Comparison of ENCODE assay signal across 12 mouse cellular contexts in genomic region chr19:47248906-47249568, GRCm38 (mm10).
DNase-seq lines count a peak whose midpoint lies in the region; ATAC-seq lines count a peak whose summit lies in the region.
"Had no signal": no experiment of that assay in that cellular context is flagged by ENCODE, and none has a peak within 500 bp of the region (broad histone marks: within the 10 kb centered on the region; RNA-seq: fewer than 3 reads in every experiment).

No protein-coding gene starts in this region.

- H3K4me3 ChIP-seq in embryonic facial prominence, embryonic 13.5 days, result no peak overlapping the region
- no peak overlapping the region for H3K4me3 ChIP-seq in limb, embryonic 15.5 days
- H3K4me3 ChIP-seq: erythroblast, embryonic 14.5 days had no signal

- no peak overlapping the region for H3K27ac ChIP-seq in embryonic facial prominence, embryonic 13.5 days
- peak overlapping the region; percentile 57 for H3K27ac ChIP-seq in limb, embryonic 15.5 days

- H3K4me1 ChIP-seq in embryonic facial prominence, embryonic 13.5 days, result peaks cover 21% of the 10 kb centered on the region
- peaks cover 25% of the 10 kb centered on the region for H3K4me1 ChIP-seq in limb, embryonic 15.5 days

- no peaks in the 10 kb centered on the region for H3K9me3 ChIP-seq in embryonic facial prominence, embryonic 13.5 days
- H3K9me3 ChIP-seq in limb, embryonic 15.5 days, result no peaks in the 10 kb centered on the region

- WGBS in embryonic facial prominence, embryonic 13.5 days, result 63% methylated on average over 16 of the region's 16 CpGs
- 56% methylated on average over 16 of the region's 16 CpGs for WGBS in limb, embryonic 15.5 days

- H3K36me3 ChIP-seq in embryonic facial prominence, embryonic 13.5 days, result no peaks in the 10 kb centered on the region
- H3K36me3 ChIP-seq in limb, embryonic 15.5 days, result no peaks in the 10 kb centered on the region

- DNase-seq in kidney, adult 11 months, result peak; percentile 52
- no peak for DNase-seq in kidney, postnatal 4 days
- DNase-seq in kidney, adult 18-20 months, result peak; percentile 28
- DNase-seq in urinary bladder, postnatal 10 days (ENCODE audit: low spot score), result no peak
- no peak for DNase-seq in spleen, postnatal 36 days (ENCODE audit: low spot score in 2 of 2)
- DNase-seq: cerebellum, adult 11-12 months; lung, postnatal 10 days; thymus, postnatal 14 days had no signal

- H3K27me3 ChIP-seq in embryonic facial prominence, embryonic 13.5 days, result peaks cover 32% of the 10 kb centered on the region
- H3K27me3 ChIP-seq in limb, embryonic 15.5 days, result peaks cover 34% of the 10 kb centered on the region

- H3K9ac ChIP-seq in embryonic facial prominence, embryonic 13.5 days, result 0 out of 2 replicates have a peak overlapping the region, but pooled peaks have one; percentile 17
- H3K9ac ChIP-seq in limb, embryonic 15.5 days, result no peak overlapping the region

- ATAC-seq in embryonic facial prominence, embryonic 13.5 days (ENCODE audit: insufficient number of reproducible peaks, insufficient read depth, low FRiP score, low TSS enrichment, low read depth), result no peak
- peak; percentile 17; the same call in 1 of the 2 replicates for ATAC-seq in limb, embryonic 15.5 days (ENCODE audit: insufficient number of reproducible peaks, low FRiP score, low TSS enrichment, low read depth)
- ATAC-seq: hindbrain, embryonic 16.5 days had no signal

- H3K4me2 ChIP-seq in embryonic facial prominence, embryonic 13.5 days, result no peak overlapping the region
- no peak overlapping the region for H3K4me2 ChIP-seq in limb, embryonic 15.5 days

Comparison
In these comparisons a context has a peak if more than half of its experiments do, and no peak if none do; other contexts are left out.
1. DNase-seq: peak in kidney, adult 11 months (single experiment) and kidney, adult 18-20 months (single experiment); none in kidney, postnatal 4 days (0 of 2), urinary bladder, postnatal 10 days (single experiment) and spleen, postnatal 36 days (0 of 2).